Mouse (Mus musculus) liver, adult 2 months (tissue): Measurements from ENCODE around the gene Fis1. TPM values are rescaled to one million over a fixed set of nuclear protein-coding genes. Genes with fewer than 3 reads are reported as not detected.
"Not testable (repeated sequence)": the region's sequence is repeated elsewhere in the genome, so short reads cannot be mapped to it uniquely, and the experiment has no call there.

ENCODE experiments used
- DNase-seq: peaks from one replicate; pipeline ENCODE4 v3.0.0-alpha.2; 2011; ENCODE audit warnings: low read depth, low spot score; ENCODE audit errors: extremely low read depth
- H3K27ac ChIP-seq: fragments of 200-500 bp; replicated peaks from 2 replicates; pipeline ENCODE4 v1.5.1; 2012; ENCODE audit warnings: low read depth, mild to moderate bottlenecking, control low read depth, inconsistent platforms, low read length; ENCODE audit not compliant: insufficient read depth
- H3K27me3 ChIP-seq: fragments of 200-500 bp; 2 replicates; pipeline ENCODE4 v1.6.1; 2012; ENCODE audit warnings: mild to moderate bottlenecking, moderate library complexity, low read length, inconsistent platforms; ENCODE audit not compliant: control insufficient read depth, insufficient read depth
- H3K36me3 ChIP-seq: fragments of 200-500 bp; 2 replicates; pipeline ENCODE4 v1.6.1; 2012; ENCODE audit warnings: low read length, inconsistent platforms; ENCODE audit not compliant: control insufficient read depth, insufficient read depth
- H3K4me1 ChIP-seq: fragments of 200-500 bp; 2 replicates; pipeline ENCODE4 v1.6.1; 2011; ENCODE audit warnings: low read length; ENCODE audit not compliant: control insufficient read depth, insufficient read depth
- H3K4me3 ChIP-seq: fragments of 200-500 bp; 2 replicates; pipeline ENCODE4 v1.5.1; 2011; ENCODE audit warnings: low read depth, mild to moderate bottlenecking, control low read depth, low read length, moderate library complexity; ENCODE audit not compliant: insufficient read depth
- H3K79me2 ChIP-seq: fragments of 200-500 bp; 2 replicates; pipeline ENCODE4 v1.6.1; 2012; ENCODE audit warnings: inconsistent platforms, mild to moderate bottlenecking, low read length, moderate library complexity; ENCODE audit not compliant: control insufficient read depth, insufficient read depth
- H3K9ac ChIP-seq: fragments of 200-500 bp; 2 replicates; pipeline ENCODE4 v1.6.1; 2012; ENCODE audit warnings: low read depth, mild to moderate bottlenecking, control low read depth, inconsistent platforms, low read length
- CTCF ChIP-seq: fragments of 200-500 bp; IDR thresholded peaks from 2 replicates; pipeline ENCODE4 v1.5.1; 2011; ENCODE audit warnings: low read depth, low read length, control low read depth
- POLR2A ChIP-seq: fragments of 200-500 bp; IDR thresholded peaks from 2 replicates; pipeline ENCODE4 v1.6.1; 2011; ENCODE audit warnings: low read length, control low read depth; ENCODE audit not compliant: insufficient read depth; ENCODE audit errors: extremely low read depth
- WGBS: fragments of 180-500 bp; shearing (Covaris S2); methylation state at CpG from one replicate; pipeline ENCODE4 v1.1.7; 2018; 5-methylcytosine and 5-hydroxymethylcytosine counted together
- polyA plus RNA-seq: library from polyadenylated mRNA; depleted of rRNA; stranded (reverse); fragments of >200 nt; gene quantifications from 2 replicates; pipeline ENCODE4 v1.2.3, GENCODE M21; 2012
- total RNA-seq: library from RNA; depleted of rRNA; stranded (reverse); fragments of >200 nt; gene quantifications from 2 replicates; pipeline ENCODE4 v1.2.3, GENCODE M21; 2014

Gene Fis1
- total and polyA plus RNA-seq, 2 experiments, result 112 to 115 TPM

GRCm38 (mm10) chr5:136937621-136938020, 15.5 kb upstream of the Fis1 start:
- DNase-seq, result no peak
- whole genome bisulfite sequencing, result 88% methylated on average over 5 of the region's 5 CpGs
- H3K9ac ChIP-seq, result no peak overlapping the region
- no peak overlapping the region for H3K4me3 ChIP-seq
- H3K79me2 ChIP-seq, result no peaks in the 10 kb centered on the region
- TF ChIP-seq POLR2A (no peak), CTCF (no peak)
- no peaks in the 10 kb centered on the region for H3K36me3 ChIP-seq
- no peaks in the 10 kb centered on the region for H3K4me1 ChIP-seq
- no peak overlapping the region for H3K27ac ChIP-seq
- no peaks in the 10 kb centered on the region for H3K27me3 ChIP-seq

GRCm38 (mm10) chr5:136939284-136939683, 13.8 kb upstream of the Fis1 start:
- no peak overlapping the region for H3K9ac ChIP-seq
- no peak for TF ChIP-seq POLR2A
- TF ChIP-seq CTCF, result peak; percentile 65
- no peaks in the 10 kb centered on the region for H3K36me3 ChIP-seq
- no peak for DNase-seq
- no peaks in the 10 kb centered on the region for H3K4me1 ChIP-seq
- H3K4me3 ChIP-seq, result no peak overlapping the region
- no peaks in the 10 kb centered on the region for H3K79me2 ChIP-seq
- 71% methylated on average over 7 of the region's 7 CpGs for WGBS
- H3K27me3 ChIP-seq, result no peaks in the 10 kb centered on the region
- H3K27ac ChIP-seq, result no peak overlapping the region

GRCm38 (mm10) chr5:136940029-136940428, 13.0 kb upstream of the Fis1 start:
- DNase-seq, H3K27ac ChIP-seq, H3K79me2 ChIP-seq, H3K36me3 ChIP-seq, H3K4me3 ChIP-seq, H3K27me3 ChIP-seq, H3K9ac ChIP-seq, H3K4me1 ChIP-seq: not testable (repeated sequence)
- 83% methylated on average over 6 of the region's 6 CpGs for WGBS

- Histone ChIP-seq H3K27ac (no peak overlapping the region), H3K9ac (no peak overlapping the region), H3K36me3 (no peaks in the 10 kb centered on the region), H3K79me2 (no peaks in the 10 kb centered on the region), H3K27me3 (no peaks in the 10 kb centered on the region), H3K4me3 (no peak overlapping the region), H3K4me1 (no peaks in the 10 kb centered on the region)
- DNase-seq, result no peak
- TF ChIP-seq POLR2A (no peak), CTCF (no peak)
- WGBS, result 90% methylated on average over 12 of the region's 12 CpGs
Observed at GRCm38 (mm10) chr5:136940845-136941560, 12.1 kb upstream of the Fis1 start.

GRCm38 (mm10) chr5:136942781-136943180, 10.3 kb upstream of the Fis1 start:
- no peak overlapping the region for H3K27ac ChIP-seq
- no peak for DNase-seq
- no peaks in the 10 kb centered on the region for H3K79me2 ChIP-seq
- 74% methylated on average over 3 of the region's 3 CpGs for WGBS
- H3K36me3 ChIP-seq, result no peaks in the 10 kb centered on the region
- H3K4me1 ChIP-seq, result no peaks in the 10 kb centered on the region
- no peaks in the 10 kb centered on the region for H3K27me3 ChIP-seq
- H3K9ac ChIP-seq, result no peak overlapping the region
- TF ChIP-seq POLR2A, result no peak
- TF ChIP-seq CTCF, result no peak
- no peak overlapping the region for H3K4me3 ChIP-seq

- H3K27ac ChIP-seq, result no peak overlapping the region
- H3K27me3 ChIP-seq, result no peaks in the 10 kb centered on the region
- H3K9ac ChIP-seq, result no peak overlapping the region
- TF ChIP-seq CTCF (no peak), POLR2A (no peak)
- 90% methylated on average over 2 of the region's 2 CpGs for WGBS
- no peaks in the 10 kb centered on the region for H3K36me3 ChIP-seq
- H3K4me1 ChIP-seq, result no peaks in the 10 kb centered on the region
- no peaks in the 10 kb centered on the region for H3K79me2 ChIP-seq
- no peak overlapping the region for H3K4me3 ChIP-seq
- DNase-seq, result no peak
Observed at GRCm38 (mm10) chr5:136943382-136943781, 9.7 kb upstream of the Fis1 start.
